Mouse (Mus musculus): ENCODE results near the gene Lrrc19.
"Not testable (repeated sequence)": the region's sequence is repeated elsewhere in the genome, so short reads cannot be mapped to it uniquely, and the experiment has no call there.

The Lrrc19 gene

GRCm38 (mm10) chr4:94649920-94650319, at the start of gene Lrrc19:
TSS of gene Lrrc19 (minus strand) at chr4:94650144.
- DNase-seq, result no peak

DNA sequence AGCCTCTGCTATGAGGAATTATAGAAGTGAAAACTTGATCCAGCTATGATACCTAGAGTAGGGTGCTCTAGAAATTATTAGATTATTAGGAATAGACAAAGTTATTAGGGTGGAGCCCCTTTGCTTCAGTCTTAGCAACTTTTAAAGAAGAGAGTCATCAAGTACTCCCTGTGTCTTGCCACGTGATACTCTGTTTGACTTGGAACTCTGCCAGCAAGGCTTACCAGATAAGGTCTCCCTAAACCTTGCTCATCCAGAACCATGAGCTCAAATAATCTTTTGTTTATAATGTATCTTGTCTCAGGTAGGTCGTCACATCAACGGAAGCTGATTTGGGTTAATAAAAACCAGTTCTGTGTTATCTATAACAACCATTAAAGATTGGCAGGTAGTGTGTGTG, 46.4 kb upstream of the Lrrc19 start:
- DNase-seq, result no peak

DNA sequence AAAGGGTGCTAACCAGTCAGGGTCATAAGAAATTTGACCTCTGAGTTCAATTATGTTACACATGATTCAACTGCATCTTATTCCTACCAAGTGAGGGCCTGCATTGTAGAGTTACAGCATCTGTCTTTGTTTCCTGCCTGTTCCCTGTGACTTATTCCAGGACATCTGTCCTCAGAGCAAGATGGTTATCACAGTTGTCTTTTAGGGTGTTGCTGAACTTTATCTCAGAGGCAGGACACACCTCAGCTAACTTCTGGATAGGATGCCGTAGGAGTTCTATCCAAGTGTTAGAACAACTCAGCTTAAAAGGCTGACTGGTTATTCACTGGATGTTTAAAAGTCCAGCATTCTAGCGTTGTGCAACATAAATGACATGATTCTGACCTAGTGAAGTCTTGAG, 42.2 kb upstream of the Lrrc19 start:
- no peak for DNase-seq

DNA sequence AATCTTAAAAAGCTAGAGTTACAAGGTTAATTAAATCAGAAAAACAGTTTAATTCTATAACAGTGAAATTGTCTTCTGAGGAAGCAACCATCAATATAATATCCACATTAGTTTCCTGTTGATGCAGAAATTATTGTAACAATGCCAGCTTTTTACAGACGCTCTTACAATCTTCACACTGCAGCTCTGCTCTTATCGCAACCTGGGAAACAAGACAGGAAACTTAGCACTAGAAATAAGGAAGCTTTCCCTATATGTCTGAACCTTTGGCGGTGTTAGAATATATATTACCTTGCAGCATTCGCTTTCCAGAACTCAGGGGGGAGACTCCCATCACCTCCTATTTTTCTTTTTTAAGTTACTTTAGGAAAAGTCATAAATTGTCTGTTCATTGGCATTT, 41.1 kb upstream of the Lrrc19 start:
- DNase-seq, result no peak

DNA sequence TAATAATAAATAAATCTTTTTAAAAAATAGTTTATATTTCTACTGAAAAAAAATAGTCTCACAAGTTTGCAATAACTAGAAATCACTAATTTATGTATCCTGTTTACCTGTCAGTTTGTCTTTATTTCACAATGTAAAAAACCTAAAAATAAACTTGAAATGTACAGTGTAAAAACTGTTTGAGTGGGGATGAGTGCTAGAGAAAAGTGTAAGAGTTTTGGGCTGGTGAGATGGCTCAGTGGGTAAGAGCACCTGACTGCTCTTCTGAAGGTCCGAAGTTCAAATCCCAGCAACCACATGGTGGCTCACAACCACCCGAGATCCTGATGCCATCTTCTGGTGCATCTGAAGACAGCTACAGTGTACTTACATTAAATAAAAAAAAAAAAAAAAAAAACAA, 39.9 kb upstream of the Lrrc19 start:
- DNase-seq, result not testable (repeated sequence)

DNA sequence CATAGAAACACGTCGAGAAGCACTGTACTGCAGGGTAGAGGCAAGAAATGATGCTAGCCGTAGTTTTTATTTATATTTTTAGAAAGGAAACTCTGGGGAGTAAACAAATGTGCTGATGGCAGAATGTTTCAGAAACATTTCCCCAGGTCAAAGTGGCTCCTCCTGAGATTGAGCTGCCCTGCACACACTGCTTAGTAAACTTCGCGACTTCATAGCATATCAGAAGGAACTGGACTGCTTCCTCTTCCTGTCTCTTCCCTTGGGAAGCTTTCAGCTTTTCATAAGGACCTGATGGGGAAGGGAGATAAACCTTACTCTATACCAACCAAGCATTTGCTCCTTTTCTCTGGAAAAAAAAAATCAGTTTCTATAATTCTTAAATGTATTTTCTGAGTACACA, 33.4 kb upstream of the Lrrc19 start:
- DNase-seq, result no peak

- DNase-seq, result no peak
Observed at GRCm38 (mm10) chr4:94682029-94682428, 32.1 kb upstream of the Lrrc19 start.

GRCm38 (mm10) chr4:94681181-94681580, 31.2 kb upstream of the Lrrc19 start:
- DNase-seq, result no peak

- DNase-seq, result no peak
Observed at GRCm38 (mm10) chr4:94680662-94681061, 30.7 kb upstream of the Lrrc19 start.

DNA sequence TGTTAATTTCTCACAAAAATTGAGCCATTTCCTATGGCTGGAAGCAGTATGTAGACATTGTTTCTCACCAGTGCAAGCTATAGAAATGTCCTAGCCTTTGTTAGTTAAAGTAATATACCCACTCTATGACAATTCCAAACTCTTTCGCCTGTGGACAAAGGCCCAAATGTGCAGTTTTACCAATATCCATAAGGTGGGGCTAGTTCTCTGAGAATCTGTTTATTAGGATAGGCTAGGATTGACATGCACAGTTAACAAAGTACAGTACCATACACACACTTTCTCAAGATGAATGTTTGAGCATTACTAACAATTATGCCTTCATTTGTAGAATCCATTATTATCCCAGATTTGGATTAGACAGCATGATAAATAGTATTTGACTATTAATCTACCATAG, 19.8 kb upstream of the Lrrc19 start:
- DNase-seq, result no peak

- DNase-seq, result not testable (repeated sequence)
Observed at GRCm38 (mm10) chr4:94650426-94651175, 657 bp upstream of the Lrrc19 start.

- DNase-seq, result no peak
Observed at GRCm38 (mm10) chr4:94643141-94643540, 6.8 kb downstream of the Lrrc19 start.

DNA sequence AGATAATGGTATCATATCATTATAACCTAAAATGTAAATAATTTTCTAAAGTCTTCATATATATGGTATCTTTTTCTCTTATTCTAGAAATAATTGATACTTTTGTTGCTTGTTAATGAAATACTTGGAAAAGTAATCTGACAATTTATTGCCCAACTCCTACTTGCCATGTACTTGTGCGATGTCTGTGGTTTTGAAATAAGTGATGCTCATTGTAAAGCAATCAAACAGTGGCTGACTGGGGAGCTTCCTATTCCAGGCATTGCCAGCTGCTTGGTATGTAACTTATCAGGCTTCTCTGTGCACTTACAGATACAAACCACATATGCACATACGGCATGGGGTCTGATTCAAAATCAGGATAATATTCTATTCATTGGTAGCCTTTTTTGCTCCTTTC, 29.9 kb downstream of the Lrrc19 start:
- no peak for DNase-seq

- DNase-seq, result no peak
Observed at GRCm38 (mm10) chr4:94614627-94615006, 35.3 kb downstream of the Lrrc19 start.

- peak; percentile 97 for DNase-seq
Observed at GRCm38 (mm10) chr4:94613972-94614626, 35.8 kb downstream of the Lrrc19 start, which contains the start of gene Ift74. TSS of gene Ift74 (plus strand) at chr4:94614491.

DNA sequence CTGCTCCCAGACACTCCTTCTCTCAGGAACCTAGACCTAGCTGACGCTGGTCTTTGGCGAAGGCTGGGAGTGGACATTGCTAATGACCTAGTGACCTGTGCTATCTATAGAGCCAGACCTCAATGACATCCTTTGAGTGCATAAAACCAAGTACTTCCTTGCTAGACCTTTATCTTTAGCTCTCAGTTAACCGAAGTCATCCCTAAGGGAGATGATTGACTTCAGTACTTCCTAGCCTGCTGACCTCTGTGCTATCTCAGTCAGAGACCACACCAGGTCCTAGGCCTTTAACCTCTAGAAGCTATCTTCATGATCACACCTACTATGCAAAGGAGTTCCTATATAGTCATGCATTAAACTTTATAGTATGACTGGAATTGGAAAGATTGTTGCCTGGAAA, 39.6 kb downstream of the Lrrc19 start:
- no peak for DNase-seq

- DNase-seq, result no peak
Observed at GRCm38 (mm10) chr4:94605591-94605990, 44.4 kb downstream of the Lrrc19 start.

DNA sequence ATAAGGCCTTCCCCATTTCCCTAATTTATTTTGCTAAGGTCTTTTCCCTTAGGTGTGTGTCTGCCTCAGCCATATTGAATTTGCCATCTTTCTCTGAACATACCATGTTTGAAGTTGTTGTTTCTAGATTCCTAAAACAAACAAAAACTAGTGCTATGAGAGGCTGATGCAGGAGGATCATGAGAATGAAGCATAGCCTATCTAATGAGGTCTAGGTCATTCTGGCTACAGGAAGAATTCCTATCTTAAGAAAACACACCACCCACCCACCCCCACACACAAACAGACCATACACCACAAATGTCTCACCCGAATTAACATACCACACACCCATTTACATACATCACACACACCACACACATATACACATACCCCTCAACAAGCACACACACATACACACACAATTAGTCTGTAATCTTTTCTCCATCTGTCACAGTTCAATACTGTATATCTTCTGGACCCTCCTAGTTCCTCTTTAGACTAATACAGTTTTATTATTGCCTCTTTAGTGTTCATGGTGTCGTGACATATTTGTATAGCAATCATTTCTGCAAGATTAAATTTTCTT, 45.4 kb downstream of the Lrrc19 start:
- no peak for DNase-seq

DNA sequence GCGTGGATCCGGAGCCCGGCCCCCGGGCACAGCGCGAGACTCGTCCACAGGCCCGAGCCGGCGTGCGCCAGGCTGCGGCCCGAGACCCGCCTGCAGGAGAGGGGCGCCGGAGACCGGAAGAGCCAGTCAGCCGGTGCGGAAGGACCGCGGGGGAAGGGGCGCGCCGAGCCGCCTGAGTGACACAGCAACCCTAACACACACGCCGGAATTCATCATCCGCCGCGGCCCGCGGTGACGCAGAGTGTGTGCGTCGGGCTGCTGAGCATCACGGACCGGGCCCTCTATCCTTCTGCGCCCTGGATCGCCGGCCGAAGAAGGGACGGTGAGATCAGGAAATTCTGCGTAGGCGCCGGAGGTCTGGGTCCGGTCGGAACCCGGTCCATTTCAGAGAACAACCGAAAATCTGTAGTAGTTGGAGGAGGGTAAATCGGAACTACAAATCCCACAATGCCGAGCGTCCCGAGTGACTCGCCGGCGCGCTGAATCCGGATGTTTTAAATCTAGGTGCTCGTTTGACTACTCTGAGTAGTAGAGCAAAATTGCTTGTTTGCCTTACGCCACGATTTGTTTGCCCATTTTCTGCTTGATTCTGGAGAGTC, 46.8 kb downstream of the Lrrc19 start, which contains the start of gene Plaa:
Gene Plaa, minus strand, starts transcription at position 214 of the 599 bp plus-strand sequence.
- peak; percentile 92 for DNase-seq

- DNase-seq, result no peak
Observed at GRCm38 (mm10) chr4:94602496-94603030, 47.4 kb downstream of the Lrrc19 start.

DNA sequence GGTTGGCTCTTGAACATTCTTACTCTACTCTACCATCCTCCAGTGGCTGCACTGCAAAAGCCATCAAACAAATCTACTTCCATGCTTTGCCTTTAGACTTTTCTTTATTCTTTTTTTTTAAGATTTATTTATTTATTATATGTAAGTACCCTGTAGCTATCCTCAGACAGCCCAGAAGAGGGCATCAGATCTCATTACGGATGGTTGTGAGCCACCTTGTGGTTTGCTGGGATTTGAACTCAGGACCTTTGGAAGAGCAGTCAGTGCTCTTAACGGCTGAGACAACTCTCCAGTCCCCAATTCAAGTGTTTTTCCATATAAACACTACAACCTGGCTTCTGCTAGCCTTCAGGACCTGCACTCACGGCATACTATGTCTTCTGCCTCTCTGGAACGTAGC, 48.5 kb downstream of the Lrrc19 start:
- DNase-seq, result no peak

DNA sequence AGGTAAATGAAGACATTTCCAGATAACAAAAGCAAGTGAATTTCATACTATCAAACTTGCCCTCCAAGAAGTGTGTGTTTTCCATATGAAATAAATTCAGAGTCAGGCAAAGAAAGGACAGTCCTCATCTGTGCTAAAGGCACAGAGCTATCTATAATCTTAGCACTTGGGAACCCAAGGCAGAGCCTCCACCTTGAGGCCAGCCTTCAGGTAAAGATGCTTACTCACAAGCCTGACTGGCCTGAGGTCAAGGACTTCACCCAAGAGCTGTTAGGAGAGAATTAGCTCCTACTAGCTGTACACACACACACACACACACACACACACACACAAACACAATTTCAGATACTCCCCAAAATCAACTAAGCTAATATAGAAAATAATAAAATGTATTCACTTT, 57.2 kb downstream of the Lrrc19 start:
- DNase-seq, result no peak

DNA sequence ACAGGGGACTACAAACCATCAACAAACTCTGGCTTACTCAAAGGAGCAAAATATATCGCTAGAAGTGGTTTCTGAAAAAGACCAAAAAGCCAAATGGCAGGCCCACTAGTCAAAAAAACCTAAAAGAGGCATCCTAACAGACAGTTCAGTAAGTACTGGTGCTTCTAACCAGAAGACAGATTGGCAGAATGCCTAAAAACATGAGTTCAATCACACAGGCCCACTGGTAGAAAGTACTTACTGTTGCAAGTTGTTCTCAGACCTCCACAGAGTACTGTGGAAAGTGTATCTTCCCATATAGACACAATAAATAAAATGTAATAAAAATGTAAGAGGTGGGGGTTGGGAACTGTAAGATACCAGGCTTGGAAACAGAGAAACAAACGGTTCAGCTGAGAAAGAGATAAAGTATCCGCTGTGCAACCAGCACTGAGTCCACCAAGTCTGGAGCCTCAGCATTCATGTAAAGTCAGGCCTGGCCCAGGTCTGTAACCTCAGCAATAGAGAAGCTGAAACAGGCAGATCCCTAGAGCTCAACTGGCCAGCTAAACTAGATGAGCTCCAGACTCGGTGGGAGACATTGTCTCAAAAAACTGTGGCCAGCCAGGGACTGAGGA, 58.1 kb downstream of the Lrrc19 start:
- DNase-seq, result no peak

Data from right cerebral cortex, postnatal 14 days (tissue).